Mouse (Mus musculus): ENCODE measurements around the gene Olfr609. TPM values are rescaled to one million over a fixed set of nuclear protein-coding genes. Genes with fewer than 3 reads are reported as not detected.

Gene Olfr609
- not detected in 2 replicates for total RNA-seq (2023)

GRCm38 (mm10) chr7:103497962-103498361 is at the start of gene Olfr609:
Olfr609 (minus strand) TSS chr7:103498062.

GRCm38 (mm10) chr7:103542617-103543016 is 44.8 kb upstream of the Olfr609 start, which contains the start of gene Olfr612:
Olfr612 (minus strand) TSS chr7:103542717.

GRCm38 (mm10) chr7:103520746-103521145 is 22.9 kb upstream of the Olfr609 start, which contains the start of gene Olfr611:
Olfr611 (minus strand) TSS chr7:103520846.

GRCm38 (mm10) chr7:103512022-103512421 is 14.2 kb upstream of the Olfr609 start, which contains the start of gene Olfr610:
Olfr610 (minus strand) TSS chr7:103512122.

GRCm38 (mm10) chr7:103469577-103469976 is 28.3 kb downstream of the Olfr609 start, which contains the start of gene Olfr608:
Olfr608 (plus strand) TSS chr7:103469877.

GRCm38 (mm10) chr7:103448746-103449145 is 49.1 kb downstream of the Olfr609 start, which contains the start of gene Olfr606:
Olfr606 (plus strand) TSS chr7:103449046.

GRCm38 (mm10) chr7:103445339-103445738 is 52.5 kb downstream of the Olfr609 start, which contains the start of gene Olfr605:
Olfr605 (minus strand) TSS chr7:103445439.

Other genes with a start within 250 kb of the Olfr609 start
- gene Usp17ld, start 245.6 kb downstream of the Olfr609 start, total RNA-seq (2023): not detected in 2 replicates
- gene Olfr596, start 192.4 kb downstream of the Olfr609 start, total RNA-seq (2023): not detected in 2 replicates
- gene Olfr597, start 181.7 kb downstream of the Olfr609 start, total RNA-seq (2023): not detected in 2 replicates
- gene Olfr598, start 174.5 kb downstream of the Olfr609 start, total RNA-seq (2023): not detected in 2 replicates
- not detected in 2 replicates for gene Olfr599, start 162.1 kb downstream of the Olfr609 start, total RNA-seq (2023)
- not detected in 2 replicates for gene Olfr600, start 148.4 kb downstream of the Olfr609 start, total RNA-seq (2023)
- gene Olfr601, start 135.4 kb downstream of the Olfr609 start, total RNA-seq (2023): not detected in 2 replicates
- not detected in 2 replicates for gene Olfr603, start 111.9 kb downstream of the Olfr609 start, total RNA-seq (2023)
- gene Usp17lc, start 83.0 kb downstream of the Olfr609 start, total RNA-seq (2023): not detected in 2 replicates
- not detected in 2 replicates for gene Olfr605, start 52.6 kb downstream of the Olfr609 start, total RNA-seq (2023)
- gene Olfr606, start 49.0 kb downstream of the Olfr609 start, total RNA-seq (2023): not detected in 2 replicates
- not detected in 2 replicates for gene Olfr607, start 33.9 kb downstream of the Olfr609 start, total RNA-seq (2023)
- not detected in 2 replicates for gene Olfr608, start 28.2 kb downstream of the Olfr609 start, total RNA-seq (2023)
- not detected in 2 replicates for gene Olfr610, start 14.1 kb upstream of the Olfr609 start, total RNA-seq (2023)
- not detected in 2 replicates for gene Olfr611, start 22.8 kb upstream of the Olfr609 start, total RNA-seq (2023)
- not detected in 2 replicates for gene Olfr612, start 44.7 kb upstream of the Olfr609 start, total RNA-seq (2023)
- not detected in 2 replicates for gene Olfr613, start 50.0 kb upstream of the Olfr609 start, total RNA-seq (2023)
- not detected in 2 replicates for gene Olfr615, start 58.0 kb upstream of the Olfr609 start, total RNA-seq (2023)
- gene Olfr616, start 71.1 kb upstream of the Olfr609 start, total RNA-seq (2023): not detected in 2 replicates
- not detected in 2 replicates for gene Olfr617, start 75.0 kb upstream of the Olfr609 start, total RNA-seq (2023)
- not detected in 2 replicates for gene Olfr618, start 92.0 kb upstream of the Olfr609 start, total RNA-seq (2023)
- not detected in 2 replicates for gene Olfr619, start 102.5 kb upstream of the Olfr609 start, total RNA-seq (2023)
- not detected in 2 replicates for gene Olfr620, start 114.5 kb upstream of the Olfr609 start, total RNA-seq (2023)
- gene Olfr622, start 144.6 kb upstream of the Olfr609 start, total RNA-seq (2023): not detected in 2 replicates
- not detected in 2 replicates for gene Olfr623, start 165.6 kb upstream of the Olfr609 start, total RNA-seq (2023)
- not detected in 2 replicates for gene Olfr624, start 173.1 kb upstream of the Olfr609 start, total RNA-seq (2023)
- gene Olfr625-ps1, start 184.7 kb upstream of the Olfr609 start, total RNA-seq (2023): not detected in 2 replicates
- gene Olfr243, start 216.6 kb upstream of the Olfr609 start, total RNA-seq (2023): not detected in 2 replicates
- gene Olfr628, start 232.3 kb upstream of the Olfr609 start, total RNA-seq (2023): not detected in 2 replicates
- not detected in 2 replicates for gene Olfr629, start 246.9 kb upstream of the Olfr609 start, total RNA-seq (2023)